Mouse (Mus musculus) CD4-positive naive resting alpha-beta T cell, adult 76 days (primary cell): ENCODE data around the gene Slc46a3. TPM values are rescaled to one million over a fixed set of nuclear protein-coding genes. Genes with fewer than 3 reads are reported as not detected.

Experiments
- total RNA-seq: library from RNA; stranded (reverse); gene quantifications from one replicate; pipeline ENCODE4 v1.2.4, GENCODE M21; 2023

Slc46a3 gene
- total RNA-seq: 8.9 TPM

GRCm38 (mm10) chr5:147894455-147895076 lies at the start of gene Slc46a3:
Gene Slc46a3, minus strand, starts transcription at chr5:147894815.

GRCm38 (mm10) chr5:147860449-147861261 lies 34.0 kb downstream of the Slc46a3 start, which contains the start of gene Pomp:
Gene Pomp, plus strand, starts transcription at chr5:147860461.

Other genes starting within 250 kb of the Slc46a3 start
- gene Flt1, start 168.8 kb downstream of the Slc46a3 start, total RNA-seq: 0.12 TPM
- gene Pomp, start 34.4 kb downstream of the Slc46a3 start, total RNA-seq: 72.6 TPM
- 0.56 TPM for gene Mtus2, start 62.5 kb upstream of the Slc46a3 start, total RNA-seq